Mouse (Mus musculus) erythroblast, embryonic 14.5 days (primary cell): Measurements from ENCODE around the gene Znrf3. TPM values are rescaled to one million over a fixed set of nuclear protein-coding genes. Genes with fewer than 3 reads are reported as not detected.

Experiments
- H3K27me3 ChIP-seq: 2 replicates; pipeline ENCODE4 v1.6.1; 2012; ENCODE audit warnings: inconsistent platforms; ENCODE audit not compliant: control insufficient read depth
- H3K36me3 ChIP-seq: 2 replicates; pipeline ENCODE4 v1.6.1; 2012; ENCODE audit warnings: mild to moderate bottlenecking, inconsistent platforms; ENCODE audit not compliant: control insufficient read depth
- H3K4me1 ChIP-seq: 2 replicates; pipeline ENCODE4 v1.6.1; 2012; ENCODE audit warnings: inconsistent platforms; ENCODE audit not compliant: control insufficient read depth
- H3K4me3 ChIP-seq: replicated peaks from 2 replicates; pipeline ENCODE3; 2012; ENCODE audit warnings: moderate library complexity, mild to moderate bottlenecking, inconsistent platforms
- H3K9me3 ChIP-seq: 2 replicates; pipeline ENCODE4 v1.6.1; 2012; ENCODE audit warnings: low read length, inconsistent platforms, mixed read lengths; ENCODE audit not compliant: control insufficient read depth
- GATA1 ChIP-seq: IDR thresholded peaks from 2 replicates; pipeline ENCODE4 v1.6.1; 2012; ENCODE audit warnings: low read length, inconsistent platforms, mixed read lengths
- TAL1 ChIP-seq: IDR thresholded peaks from 3 replicates; pipeline ENCODE4 v1.6.1; 2012; ENCODE audit warnings: low read length, inconsistent platforms, mixed read lengths
- polyA plus RNA-seq: library from polyadenylated mRNA; stranded (reverse); fragments of >175 nt; gene quantifications from 2 replicates; pipeline ENCODE4 v1.2.3, GENCODE M21; 2012

The Znrf3 gene
- polyA plus RNA-seq, 1 experiment: 0.10 TPM

DNA sequence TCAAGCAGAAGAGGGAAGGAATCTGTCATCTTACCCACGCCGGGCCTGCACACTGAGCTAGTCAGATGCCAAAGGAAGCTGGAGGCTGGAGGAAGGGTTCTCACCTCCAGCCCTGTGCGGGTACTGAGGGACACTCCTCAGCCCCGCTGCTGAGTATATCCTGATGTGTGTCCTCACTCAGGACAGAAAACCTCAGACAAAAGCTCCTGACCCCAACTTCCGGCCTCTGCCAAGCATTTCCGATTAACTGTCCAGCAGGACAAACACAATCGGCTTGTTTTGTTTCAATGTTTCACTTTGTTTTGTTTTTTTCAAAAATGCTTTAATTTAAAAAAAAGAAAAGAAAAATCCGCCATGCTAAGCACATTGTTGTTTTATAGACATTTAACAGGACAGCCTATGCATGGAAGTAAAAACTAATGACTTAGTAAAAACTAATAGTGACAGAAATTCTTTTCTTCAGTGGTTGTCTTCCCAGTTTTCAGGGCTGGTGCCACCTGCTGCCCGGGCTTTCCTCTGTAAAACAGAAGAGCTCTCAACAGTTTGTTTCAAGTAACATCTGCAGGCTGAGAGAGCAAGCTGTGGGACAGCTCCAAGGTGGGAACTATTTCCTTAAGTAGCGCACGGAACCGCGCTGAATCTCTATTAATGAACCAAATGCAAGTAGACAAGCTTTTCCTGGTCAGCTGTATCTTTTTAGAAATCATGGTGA lies 187.3 kb downstream of the Znrf3 start:
- Histone ChIP-seq H3K9me3 (no peaks in the 10 kb centered on the region; the same call in 1 of the 2 replicates), H3K4me1 (peaks cover 30% of the 10 kb centered on the region), H3K4me3 (no peak overlapping the region), H3K27me3 (peaks cover 36% of the 10 kb centered on the region), H3K36me3 (no peaks in the 10 kb centered on the region)
- TF ChIP-seq TAL1 (no peak), GATA1 (no peak)

DNA sequence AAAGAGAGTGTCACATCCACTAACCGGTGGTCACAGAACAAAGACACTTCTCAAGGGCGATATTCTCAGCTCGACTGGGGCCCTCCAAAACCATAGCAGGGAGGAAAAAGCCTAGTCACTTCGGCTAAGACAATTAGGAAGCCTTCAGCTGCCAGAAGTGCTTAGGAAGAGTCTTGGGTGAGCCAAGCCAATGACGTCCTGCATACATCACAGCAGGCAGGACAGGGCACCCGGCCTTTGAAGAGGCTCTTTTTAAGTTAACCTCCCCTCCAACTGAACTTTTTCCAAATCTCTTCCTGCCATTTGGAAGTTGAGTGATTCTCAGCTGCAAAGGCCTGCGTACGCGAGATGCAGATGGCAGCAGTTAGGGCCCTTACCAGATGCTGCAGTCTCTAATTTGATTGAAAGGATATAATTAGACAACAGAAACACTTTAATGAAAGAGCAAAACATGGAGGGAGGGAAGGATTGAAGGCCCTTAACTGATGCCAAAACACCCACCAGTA lies 189.1 kb downstream of the Znrf3 start:
- Histone ChIP-seq H3K9me3 (no peaks in the 10 kb centered on the region), H3K27me3 (peaks cover 23% of the 10 kb centered on the region), H3K4me1 (peaks cover 16% of the 10 kb centered on the region), H3K36me3 (no peaks in the 10 kb centered on the region), H3K4me3 (no peak overlapping the region)
- no peak for TF ChIP-seq GATA1
- TF ChIP-seq TAL1: no peak

GRCm38 (mm10) chr11:5254016-5254415 lies 190.6 kb downstream of the Znrf3 start:
- Histone ChIP-seq H3K9me3 (no peaks in the 10 kb centered on the region), H3K36me3 (no peaks in the 10 kb centered on the region), H3K27me3 (peaks cover 8% of the 10 kb centered on the region), H3K4me1 (peaks cover 20% of the 10 kb centered on the region), H3K4me3 (no peak overlapping the region)
- TF ChIP-seq GATA1 (no peak), TAL1 (no peak)

DNA sequence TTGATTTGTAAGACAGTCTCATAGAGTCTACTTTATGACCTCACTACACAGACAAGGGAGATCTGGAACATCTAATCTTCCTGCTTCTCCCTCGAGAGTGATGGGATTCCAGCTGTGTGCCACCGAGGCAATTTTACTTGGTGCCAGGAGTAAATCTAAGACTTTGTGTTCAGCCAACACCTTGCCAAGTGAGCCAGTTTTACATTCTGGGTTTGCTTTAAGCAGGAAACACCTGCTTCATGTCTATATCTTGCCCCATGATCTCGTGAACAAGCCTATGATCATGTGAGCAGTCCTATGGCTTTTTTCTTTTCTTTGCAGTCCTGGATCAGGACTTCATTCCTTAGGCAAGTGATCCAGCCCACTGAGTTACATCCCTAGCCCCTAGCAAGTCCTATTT lies 191.1 kb downstream of the Znrf3 start:
- no peak for TF ChIP-seq TAL1
- TF ChIP-seq GATA1: no peak; the same call in 1 of the 2 replicates
- H3K4me3 ChIP-seq: no peak overlapping the region
- no peaks in the 10 kb centered on the region for H3K36me3 ChIP-seq
- H3K9me3 ChIP-seq: no peaks in the 10 kb centered on the region
- peaks cover 3% of the 10 kb centered on the region for H3K27me3 ChIP-seq
- H3K4me1 ChIP-seq: peaks cover 25% of the 10 kb centered on the region

- Histone ChIP-seq H3K9me3 (no peaks in the 10 kb centered on the region), H3K4me1 (peaks cover 29% of the 10 kb centered on the region), H3K27me3 (no peaks in the 10 kb centered on the region), H3K36me3 (no peaks in the 10 kb centered on the region), H3K4me3 (no peak overlapping the region)
- TF ChIP-seq GATA1: no peak
- TF ChIP-seq TAL1: no peak
Observed at GRCm38 (mm10) chr11:5252727-5253126, 191.9 kb downstream of the Znrf3 start.

DNA sequence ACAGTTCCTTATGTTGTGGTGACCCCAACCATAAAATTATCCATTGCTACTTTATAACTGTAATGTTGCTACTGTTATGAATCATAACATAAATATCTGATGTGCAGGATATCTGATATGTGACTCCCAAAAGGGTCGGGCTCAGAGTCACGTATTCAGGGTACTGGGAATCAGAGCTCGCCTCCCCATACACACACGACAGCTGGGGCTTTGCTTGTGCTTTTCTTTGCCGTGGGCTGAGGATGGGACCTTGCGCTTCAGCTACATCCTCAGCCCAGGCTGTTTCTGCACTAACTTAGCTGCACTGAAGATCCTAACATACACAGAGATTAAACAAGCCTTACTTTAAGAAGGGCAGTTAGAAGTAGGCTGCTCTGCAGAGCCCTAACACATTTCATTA lies 193.5 kb downstream of the Znrf3 start:
- Histone ChIP-seq H3K9me3 (no peaks in the 10 kb centered on the region), H3K4me1 (peaks cover 39% of the 10 kb centered on the region), H3K36me3 (no peaks in the 10 kb centered on the region), H3K4me3 (no peak overlapping the region), H3K27me3 (no peaks in the 10 kb centered on the region)
- TF ChIP-seq GATA1 (no peak), TAL1 (no peak)

GRCm38 (mm10) chr11:5248200-5248599 lies 196.4 kb downstream of the Znrf3 start:
- no peak overlapping the region for H3K4me3 ChIP-seq
- no peaks in the 10 kb centered on the region for H3K9me3 ChIP-seq
- H3K4me1 ChIP-seq: peaks cover 48% of the 10 kb centered on the region
- no peaks in the 10 kb centered on the region for H3K36me3 ChIP-seq
- no peaks in the 10 kb centered on the region for H3K27me3 ChIP-seq
- TF ChIP-seq GATA1: no peak
- TF ChIP-seq TAL1: no peak

DNA sequence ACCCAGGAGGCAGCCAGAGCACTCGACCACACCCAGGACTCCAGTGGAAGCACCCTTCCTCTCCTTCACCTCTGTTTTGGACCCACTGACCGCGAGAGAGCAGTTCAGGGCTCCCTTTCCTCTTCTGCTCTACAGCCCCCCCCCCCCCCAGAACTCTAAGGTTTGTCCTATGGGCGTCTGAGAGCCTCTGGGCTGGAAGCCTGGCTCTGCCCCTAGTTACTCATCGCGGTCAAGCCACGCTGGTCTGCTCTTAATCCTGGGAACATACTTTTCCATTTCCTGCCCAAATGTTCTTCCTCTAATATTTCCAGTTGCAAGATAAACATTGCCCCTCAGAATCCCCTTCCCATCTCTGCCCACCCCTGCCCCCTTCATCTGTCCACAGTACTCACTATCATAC lies 199.2 kb downstream of the Znrf3 start:
- H3K4me1 ChIP-seq: peaks cover 48% of the 10 kb centered on the region
- H3K9me3 ChIP-seq: no peaks in the 10 kb centered on the region
- no peak for TF ChIP-seq TAL1

GRCm38 (mm10) chr11:5244749-5245130 lies 199.9 kb downstream of the Znrf3 start:
- Histone ChIP-seq H3K27me3 (no peaks in the 10 kb centered on the region), H3K36me3 (no peaks in the 10 kb centered on the region), H3K4me3 (no peak overlapping the region), H3K4me1 (peaks cover 52% of the 10 kb centered on the region), H3K9me3 (no peaks in the 10 kb centered on the region)
- TF ChIP-seq TAL1 (no peak), GATA1 (no peak)

More for the DNA sequence above, 199.2 kb downstream of the Znrf3 start:
- no peaks in the 10 kb centered on the region for H3K36me3 ChIP-seq
- H3K4me3 ChIP-seq: no peak overlapping the region
- no peaks in the 10 kb centered on the region for H3K27me3 ChIP-seq
